Mouse (Mus musculus): ENCODE measurements at regions not wholly inside any gene's neighbourhood (a gene's known extent, or its start where the extent isn't known, plus 50 kb on each side); places are given as distances from the start of the nearest gene placed in this dataset.

GRCm38 (mm10) chr1:95718794-95719193 is 51.4 kb upstream of the St8sia4 start:
- TF ChIP-seq CTCF (IDR thresholded peaks at IDR 0.05; ENCODE audit: borderline replicate concordance, insufficient read depth, low read depth, low read length) = no peak
- no peak for TF ChIP-seq POLR2A (IDR thresholded peaks at IDR 0.05; ENCODE audit: borderline replicate concordance, insufficient read depth, low read length)
